Mouse (Mus musculus): ENCODE measurements around the gene Rbm19. TPM values are rescaled to one million over a fixed set of nuclear protein-coding genes. Genes with fewer than 3 reads are reported as not detected.

The Rbm19 gene
- polyA plus RNA-seq, 1 experiment: 2.3 TPM

- Histone ChIP-seq H3K9me3 (ENCODE audit: control insufficient read depth, low read length) (no peaks in the 10 kb centered on the region), H3K27me3 (ENCODE audit: control insufficient read depth) (no peaks in the 10 kb centered on the region), H3K4me1 (ENCODE audit: control insufficient read depth) (peaks cover 50% of the 10 kb centered on the region), H3K36me3 (ENCODE audit: control insufficient read depth) (peaks cover 98% of the 10 kb centered on the region), H3K4me3 (replicated peaks) (no peak overlapping the region)
- no peak for TF ChIP-seq GATA1 (IDR thresholded peaks at IDR 0.05; ENCODE audit: low read length)
- no peak for TF ChIP-seq TAL1 (IDR thresholded peaks at IDR 0.05; ENCODE audit: low read length)
Measured at GRCm38 (mm10) chr5:120129070-120129469, 12.8 kb downstream of the Rbm19 start.

GRCm38 (mm10) chr5:120129761-120130160 lies 13.5 kb downstream of the Rbm19 start:
- no peak overlapping the region for H3K4me3 ChIP-seq (replicated peaks)
- TF ChIP-seq GATA1 (IDR thresholded peaks at IDR 0.05; ENCODE audit: low read length) (no peak), TAL1 (IDR thresholded peaks at IDR 0.05; ENCODE audit: low read length) (no peak)
- H3K4me1 ChIP-seq (ENCODE audit: control insufficient read depth): peaks cover 56% of the 10 kb centered on the region
- no peaks in the 10 kb centered on the region for H3K27me3 ChIP-seq (ENCODE audit: control insufficient read depth)
- H3K36me3 ChIP-seq (ENCODE audit: control insufficient read depth): peaks cover 98% of the 10 kb centered on the region
- no peaks in the 10 kb centered on the region for H3K9me3 ChIP-seq (ENCODE audit: control insufficient read depth, low read length)

- TF ChIP-seq GATA1 (IDR thresholded peaks at IDR 0.05; ENCODE audit: low read length): no peak
- no peak for TF ChIP-seq TAL1 (IDR thresholded peaks at IDR 0.05; ENCODE audit: low read length)
- Histone ChIP-seq H3K27me3 (ENCODE audit: control insufficient read depth) (no peaks in the 10 kb centered on the region), H3K9me3 (ENCODE audit: control insufficient read depth, low read length) (no peaks in the 10 kb centered on the region), H3K36me3 (ENCODE audit: control insufficient read depth) (peaks cover 98% of the 10 kb centered on the region), H3K4me1 (ENCODE audit: control insufficient read depth) (peaks cover 60% of the 10 kb centered on the region), H3K4me3 (replicated peaks) (no peak overlapping the region)
Measured at GRCm38 (mm10) chr5:120130163-120130562, 13.9 kb downstream of the Rbm19 start.

GRCm38 (mm10) chr5:120131600-120131999 lies 15.3 kb downstream of the Rbm19 start:
- H3K27me3 ChIP-seq (ENCODE audit: control insufficient read depth): no peaks in the 10 kb centered on the region
- no peak overlapping the region for H3K4me3 ChIP-seq (replicated peaks)
- H3K9me3 ChIP-seq (ENCODE audit: control insufficient read depth, low read length): no peaks in the 10 kb centered on the region
- H3K4me1 ChIP-seq (ENCODE audit: control insufficient read depth): peaks cover 75% of the 10 kb centered on the region
- TF ChIP-seq GATA1 (IDR thresholded peaks at IDR 0.05; ENCODE audit: low read length): no peak
- TF ChIP-seq TAL1 (IDR thresholded peaks at IDR 0.05; ENCODE audit: low read length): no peak
- peaks cover 98% of the 10 kb centered on the region for H3K36me3 ChIP-seq (ENCODE audit: control insufficient read depth)

GRCm38 (mm10) chr5:120134000-120134399 lies 17.7 kb downstream of the Rbm19 start:
- TF ChIP-seq GATA1 (IDR thresholded peaks at IDR 0.05; ENCODE audit: low read length): no peak
- no peak for TF ChIP-seq TAL1 (IDR thresholded peaks at IDR 0.05; ENCODE audit: low read length)
- Histone ChIP-seq H3K36me3 (ENCODE audit: control insufficient read depth) (peaks cover 99% of the 10 kb centered on the region), H3K27me3 (ENCODE audit: control insufficient read depth) (no peaks in the 10 kb centered on the region), H3K4me3 (replicated peaks) (no peak overlapping the region), H3K9me3 (ENCODE audit: control insufficient read depth, low read length) (no peaks in the 10 kb centered on the region), H3K4me1 (ENCODE audit: control insufficient read depth) (peaks cover 95% of the 10 kb centered on the region)

- TF ChIP-seq TAL1 (IDR thresholded peaks at IDR 0.05; ENCODE audit: low read length): no peak
- TF ChIP-seq GATA1 (IDR thresholded peaks at IDR 0.05; ENCODE audit: low read length): no peak
- H3K27me3 ChIP-seq (ENCODE audit: control insufficient read depth): no peaks in the 10 kb centered on the region
- peaks cover 99% of the 10 kb centered on the region for H3K4me1 ChIP-seq (ENCODE audit: control insufficient read depth)
- H3K4me3 ChIP-seq (replicated peaks): peak overlapping the region; percentile 58
- H3K36me3 ChIP-seq (ENCODE audit: control insufficient read depth): peaks cover 97% of the 10 kb centered on the region
- H3K9me3 ChIP-seq (ENCODE audit: control insufficient read depth, low read length): no peaks in the 10 kb centered on the region
Measured at GRCm38 (mm10) chr5:120135337-120135736, 19.1 kb downstream of the Rbm19 start.

GRCm38 (mm10) chr5:120135823-120136222 lies 19.6 kb downstream of the Rbm19 start:
- Histone ChIP-seq H3K9me3 (ENCODE audit: control insufficient read depth, low read length) (no peaks in the 10 kb centered on the region), H3K4me3 (replicated peaks) (peak overlapping the region; percentile 58), H3K27me3 (ENCODE audit: control insufficient read depth) (no peaks in the 10 kb centered on the region), H3K36me3 (ENCODE audit: control insufficient read depth) (peaks cover 97% of the 10 kb centered on the region), H3K4me1 (ENCODE audit: control insufficient read depth) (peaks cover 97% of the 10 kb centered on the region)
- TF ChIP-seq GATA1 (IDR thresholded peaks at IDR 0.05; ENCODE audit: low read length): no peak
- TF ChIP-seq TAL1 (IDR thresholded peaks at IDR 0.05; ENCODE audit: low read length): no peak

- peaks cover 94% of the 10 kb centered on the region for H3K4me1 ChIP-seq (ENCODE audit: control insufficient read depth)
Measured at GRCm38 (mm10) chr5:120136236-120136675, 20.0 kb downstream of the Rbm19 start.

GRCm38 (mm10) chr5:120137038-120137437 lies 20.8 kb downstream of the Rbm19 start:
- Histone ChIP-seq H3K9me3 (ENCODE audit: control insufficient read depth, low read length) (no peaks in the 10 kb centered on the region), H3K4me3 (replicated peaks) (peak overlapping the region; percentile 58), H3K27me3 (ENCODE audit: control insufficient read depth) (no peaks in the 10 kb centered on the region), H3K36me3 (ENCODE audit: control insufficient read depth) (peaks cover 97% of the 10 kb centered on the region), H3K4me1 (ENCODE audit: control insufficient read depth) (peaks cover 86% of the 10 kb centered on the region)
- TF ChIP-seq TAL1 (IDR thresholded peaks at IDR 0.05; ENCODE audit: low read length) (peak; percentile 64), GATA1 (IDR thresholded peaks at IDR 0.05; ENCODE audit: low read length) (no peak)

More at GRCm38 (mm10) chr5:120136236-120136675, 20.0 kb downstream of the Rbm19 start:
- H3K27me3 ChIP-seq (ENCODE audit: control insufficient read depth): no peaks in the 10 kb centered on the region
- peak; percentile 96 for TF ChIP-seq GATA1 (IDR thresholded peaks at IDR 0.05; ENCODE audit: low read length)
- TF ChIP-seq TAL1 (IDR thresholded peaks at IDR 0.05; ENCODE audit: low read length): peak; percentile 95
- H3K9me3 ChIP-seq (ENCODE audit: control insufficient read depth, low read length): no peaks in the 10 kb centered on the region
- peaks cover 97% of the 10 kb centered on the region for H3K36me3 ChIP-seq (ENCODE audit: control insufficient read depth)
- peak overlapping the region; percentile 58 for H3K4me3 ChIP-seq (replicated peaks)

GRCm38 (mm10) chr5:120137846-120138245 lies 21.6 kb downstream of the Rbm19 start:
- H3K9me3 ChIP-seq (ENCODE audit: control insufficient read depth, low read length): no peaks in the 10 kb centered on the region
- peak overlapping the region; percentile 58 for H3K4me3 ChIP-seq (replicated peaks)
- TF ChIP-seq GATA1 (IDR thresholded peaks at IDR 0.05; ENCODE audit: low read length) (no peak), TAL1 (IDR thresholded peaks at IDR 0.05; ENCODE audit: low read length) (no peak)
- H3K27me3 ChIP-seq (ENCODE audit: control insufficient read depth): no peaks in the 10 kb centered on the region
- peaks cover 81% of the 10 kb centered on the region for H3K4me1 ChIP-seq (ENCODE audit: control insufficient read depth)
- H3K36me3 ChIP-seq (ENCODE audit: control insufficient read depth): peaks cover 97% of the 10 kb centered on the region
